Mouse (Mus musculus): ENCODE measurements around the gene Pde1a. TPM values are rescaled to one million over a fixed set of nuclear protein-coding genes. Genes with fewer than 3 reads are reported as not detected.
"Not testable (repeated sequence)": the region's sequence is repeated elsewhere in the genome, so short reads cannot be mapped to it uniquely, and the experiment has no call there.

The Pde1a gene
- total and polyA plus RNA-seq, 3 experiments = 2.3 to 18.8 (median 10.3) TPM

- DNase-seq = no peak
Measured at GRCm38 (mm10) chr2:79961421-79961820, 167.8 kb downstream of the Pde1a start.

DNA sequence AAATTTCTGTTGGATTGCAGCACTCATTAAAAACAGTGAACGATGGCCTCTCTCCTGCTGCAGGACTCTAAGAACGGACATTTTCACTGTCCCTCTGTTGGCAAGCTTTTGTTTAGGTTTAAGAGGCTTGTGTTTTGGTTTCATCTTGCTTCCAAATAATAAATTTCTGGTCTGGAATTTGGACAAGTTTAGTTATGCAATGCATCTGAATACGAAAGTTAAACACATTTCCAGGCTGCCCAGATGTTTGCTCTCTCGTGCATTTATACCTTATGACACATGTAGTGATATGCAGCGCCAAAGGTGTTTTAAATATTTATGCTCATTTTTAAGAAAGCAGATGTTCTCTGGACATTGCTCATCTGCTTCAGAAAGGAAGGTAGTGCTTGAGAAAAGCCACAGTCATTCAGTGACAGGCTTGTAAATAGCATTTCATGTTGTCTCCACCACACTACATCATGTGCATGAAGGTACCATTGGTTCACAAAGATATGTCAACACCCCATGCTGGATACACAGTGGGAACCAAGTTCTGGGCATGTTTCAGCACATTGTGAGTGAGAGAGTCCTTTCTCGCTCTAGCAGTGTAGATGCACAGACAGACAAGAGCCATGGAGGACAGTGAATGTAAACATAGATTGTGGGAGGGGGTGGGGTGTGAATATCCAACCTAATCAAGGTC is 171.5 kb downstream of the Pde1a start:
- no peak for DNase-seq

DNA sequence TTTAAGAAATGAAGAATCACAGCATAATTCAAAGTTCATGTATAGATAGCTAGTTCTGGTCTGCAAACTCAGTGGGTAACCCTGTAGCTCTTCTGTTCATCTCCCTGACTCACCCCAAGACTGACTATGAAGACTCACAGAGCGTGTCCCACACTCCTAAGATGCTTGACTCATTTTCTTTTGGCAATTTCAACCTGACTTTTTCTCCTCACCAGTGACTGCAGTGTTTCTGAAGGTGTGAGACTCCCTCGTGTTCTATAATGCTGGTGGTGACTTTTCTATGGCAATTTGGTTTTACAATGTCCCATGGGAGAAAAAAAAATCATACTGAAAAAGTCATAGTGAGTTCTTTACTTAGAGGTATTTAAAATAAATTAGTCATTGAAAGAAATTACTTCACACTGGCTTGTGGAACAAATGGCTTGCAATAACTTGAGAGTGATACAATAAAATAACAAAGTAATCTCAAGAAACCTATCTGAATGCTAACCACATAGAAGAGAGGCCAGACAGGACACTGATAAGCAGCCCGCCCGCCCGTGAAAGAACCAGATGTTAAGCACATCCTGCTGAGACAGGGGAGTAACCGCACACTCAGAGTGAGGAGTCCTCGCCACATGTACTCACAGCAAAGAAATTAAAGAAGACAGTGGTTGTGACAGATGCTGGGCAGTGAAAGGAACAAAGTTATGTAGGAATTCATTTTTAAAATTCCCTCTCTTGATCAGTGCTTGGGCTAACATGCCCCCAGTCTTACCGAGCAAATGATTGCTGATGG is 183.2 kb downstream of the Pde1a start:
- DNase-seq = no peak

- DNase-seq = no peak
Measured at GRCm38 (mm10) chr2:79934660-79935059, 194.6 kb downstream of the Pde1a start.

DNA sequence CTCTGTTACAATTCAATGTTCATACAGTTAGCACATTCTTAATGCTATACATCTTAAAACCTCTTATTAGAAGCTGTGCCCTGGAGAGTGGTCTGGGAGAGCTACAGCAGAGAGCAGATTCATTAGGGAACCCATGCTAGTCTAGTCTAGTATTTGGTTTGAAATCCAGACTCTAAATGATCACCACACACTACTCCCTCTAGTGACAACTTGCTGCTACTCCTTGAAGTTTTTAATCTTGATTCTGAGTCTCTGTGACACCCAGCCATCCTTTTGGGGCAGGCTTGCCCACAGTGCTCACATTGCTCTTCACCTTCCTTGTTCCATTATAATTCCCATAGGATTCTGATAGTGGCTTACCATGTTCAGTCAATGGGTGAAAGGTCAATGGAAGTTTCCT is 206.9 kb downstream of the Pde1a start:
- DNase-seq = no peak

- DNase-seq = no peak
Measured at GRCm38 (mm10) chr2:79921375-79921774, 207.9 kb downstream of the Pde1a start.

DNA sequence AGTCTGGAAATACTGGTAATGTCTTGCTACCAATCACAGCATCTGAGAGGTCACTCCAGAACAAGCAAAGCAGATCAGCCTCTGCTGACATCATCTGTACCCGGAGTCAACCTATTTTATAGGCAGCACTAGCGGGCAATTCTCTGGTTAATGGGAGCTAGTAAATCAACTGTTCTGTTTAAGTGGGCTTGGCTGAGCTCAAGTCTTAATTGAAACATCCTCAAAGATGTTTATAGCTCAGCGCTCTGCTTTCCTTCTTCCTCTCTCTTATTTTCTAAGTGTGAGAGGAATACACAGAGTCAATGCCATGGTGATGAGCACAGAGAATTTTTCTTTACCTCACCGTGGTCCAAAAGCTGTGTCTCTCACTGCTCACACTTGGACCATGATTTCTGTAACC is 208.8 kb downstream of the Pde1a start:
- DNase-seq = no peak

DNA sequence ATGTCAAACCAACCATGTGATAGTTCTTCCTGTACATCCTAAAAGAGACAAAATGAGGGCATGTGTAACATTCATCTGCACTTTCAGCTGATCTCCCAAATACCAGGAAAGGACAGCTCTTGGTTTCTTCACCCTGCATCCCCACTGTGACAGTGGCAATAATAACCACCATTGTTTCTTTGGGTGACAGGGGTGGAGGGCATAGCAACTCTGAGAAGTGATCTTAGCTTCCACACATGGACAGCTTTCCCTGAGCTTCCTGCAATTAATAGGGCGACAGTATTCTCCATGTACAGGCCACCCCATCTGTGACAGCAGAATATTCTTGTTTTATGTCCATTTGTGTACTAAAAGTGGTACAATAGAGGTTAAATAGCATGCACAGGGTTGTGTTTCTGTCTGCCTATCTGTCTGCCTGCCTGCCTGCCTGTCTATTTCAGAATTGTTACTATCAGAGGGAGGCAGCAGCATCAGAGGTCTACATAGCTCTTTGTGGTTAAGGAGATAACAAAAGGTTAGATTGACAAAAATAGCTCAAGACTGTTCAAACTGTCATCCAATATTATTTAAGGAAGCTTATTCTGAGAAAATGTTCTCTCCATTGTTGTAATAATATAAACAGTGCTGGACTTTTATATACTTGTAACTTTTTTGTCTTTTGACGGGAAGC is 227.3 kb downstream of the Pde1a start:
- no peak for DNase-seq

DNA sequence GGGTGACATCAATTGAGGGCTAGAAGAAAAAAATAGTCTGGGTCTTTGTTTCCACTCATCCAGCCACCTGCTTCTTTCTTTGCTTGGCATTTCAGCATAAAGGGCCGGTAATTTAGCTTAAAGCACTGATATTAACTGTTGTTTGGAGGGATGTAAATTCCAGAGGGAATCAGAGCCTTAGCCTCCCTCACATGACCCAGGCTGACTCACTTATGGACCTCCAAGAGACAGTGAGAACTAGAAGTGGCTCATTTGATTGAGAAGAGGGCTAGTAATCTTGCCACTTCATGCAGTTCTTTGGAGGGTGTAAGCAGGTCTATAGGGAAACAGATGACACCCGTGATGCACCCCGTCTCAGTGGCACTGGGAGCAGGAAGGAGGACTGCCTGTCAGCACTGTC is 230.7 kb downstream of the Pde1a start:
- no peak for DNase-seq

- DNase-seq = no peak
Measured at GRCm38 (mm10) chr2:79892829-79893228, 236.4 kb downstream of the Pde1a start.

DNA sequence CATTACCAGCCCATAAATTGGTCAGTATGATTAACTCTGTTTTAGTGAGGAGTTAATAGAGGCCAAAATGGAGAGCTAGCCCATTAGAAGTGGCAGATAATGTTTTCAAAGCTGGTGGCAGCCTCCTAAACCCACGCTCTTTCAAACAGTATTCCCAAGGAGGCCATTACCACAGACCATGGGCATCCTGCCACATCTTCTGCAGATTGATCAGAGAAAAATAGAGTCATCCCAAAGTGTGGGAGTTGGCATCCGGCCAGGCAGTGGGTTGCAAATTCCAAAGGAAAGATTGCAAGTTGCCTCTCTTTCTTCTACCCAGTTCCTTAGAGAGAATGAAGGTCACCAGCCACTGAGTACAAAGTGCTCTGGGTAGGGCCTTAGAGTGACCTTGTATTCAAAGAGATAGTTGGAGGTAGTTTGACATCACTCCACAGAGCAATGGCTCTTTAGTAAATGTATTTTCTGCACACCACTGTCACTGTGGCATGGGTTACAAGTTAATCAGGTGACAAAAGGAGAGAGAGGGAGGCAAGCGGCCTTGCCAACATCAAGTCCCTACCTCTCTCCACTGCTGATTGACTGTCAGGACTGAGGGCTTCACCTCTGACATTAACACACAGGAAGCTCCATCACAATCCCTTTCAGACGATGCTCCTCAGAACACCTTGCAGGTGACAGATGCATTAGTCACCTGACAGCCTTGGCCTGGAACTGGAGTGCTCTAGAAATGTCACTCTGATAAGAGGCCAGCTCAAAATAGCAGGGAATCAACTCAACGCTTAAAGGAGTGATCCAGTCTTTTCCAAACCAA is 237.3 kb downstream of the Pde1a start:
- DNase-seq = peak; percentile 79

DNA sequence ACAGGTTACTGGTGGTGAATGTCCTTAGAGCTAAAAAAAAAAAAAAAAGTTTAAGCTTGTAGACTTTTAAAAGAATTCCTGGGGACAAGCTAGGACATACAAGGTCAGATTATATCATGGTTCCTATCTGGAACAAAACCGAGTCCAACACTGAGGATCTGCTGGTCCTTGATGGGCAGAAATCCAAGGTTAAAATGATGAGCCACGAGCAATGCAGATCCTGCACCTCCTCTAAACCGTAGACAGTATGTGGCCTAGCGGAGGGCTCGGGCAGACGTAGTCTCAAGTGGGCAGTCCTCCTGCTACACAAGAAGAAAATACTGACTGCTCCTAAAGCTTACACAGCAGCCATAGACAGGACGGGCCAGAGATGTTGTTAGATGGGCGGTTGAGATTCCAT is 238.5 kb downstream of the Pde1a start:
- peak; percentile 68 for DNase-seq

DNA sequence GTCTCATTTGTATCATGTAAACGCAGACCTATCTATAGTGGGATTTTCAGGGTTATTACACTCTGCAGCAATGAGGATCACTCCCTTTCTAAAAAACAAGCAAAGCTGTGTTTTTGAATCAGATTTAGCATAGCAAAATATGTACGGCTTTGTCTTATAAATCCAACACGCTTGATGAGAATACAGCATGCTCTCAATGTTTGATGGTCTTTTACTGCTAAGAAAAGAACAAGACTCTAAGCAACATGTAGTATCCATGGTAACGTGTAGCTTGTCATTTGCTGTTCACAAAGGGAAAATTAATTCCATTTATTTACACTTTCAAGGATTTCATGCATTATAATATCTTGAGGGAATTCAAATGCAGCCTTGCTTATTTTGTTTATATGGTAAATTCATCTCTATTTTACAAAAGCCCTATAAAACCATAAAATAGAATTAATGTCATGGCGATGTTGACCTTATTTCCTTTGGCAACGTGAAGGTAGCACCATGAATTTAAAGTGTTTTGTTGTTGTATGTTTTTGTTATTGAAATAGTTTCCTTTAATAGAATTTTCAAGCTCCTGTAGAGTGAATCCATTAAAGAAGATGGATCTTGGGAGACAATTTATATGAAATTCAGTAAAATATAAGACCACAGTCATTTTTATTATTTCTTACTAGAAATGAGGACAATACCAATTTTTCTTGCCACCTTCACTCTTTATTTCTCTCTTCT is 245.5 kb downstream of the Pde1a start:
- DNase-seq = no peak

DNA sequence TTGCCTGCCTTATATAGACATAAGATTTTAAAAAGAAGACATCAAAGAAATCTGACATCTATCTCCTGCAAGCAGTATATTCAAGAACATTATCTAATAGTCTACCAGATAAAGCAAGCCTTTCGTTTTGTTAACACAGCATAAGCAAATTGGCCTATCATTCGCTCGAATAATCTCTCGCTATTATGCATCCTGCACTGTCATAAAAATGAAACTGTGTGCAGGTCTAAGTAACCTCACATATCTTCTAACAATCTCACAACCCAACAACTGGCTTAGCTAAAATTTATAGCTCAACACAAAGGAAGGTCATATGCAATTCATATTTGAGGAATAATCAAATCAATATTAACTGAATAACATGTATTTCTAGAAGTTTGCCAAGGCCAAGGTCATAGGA is 246.0 kb downstream of the Pde1a start:
- DNase-seq = no peak

GRCm38 (mm10) chr2:79865275-79865999 is 263.8 kb downstream of the Pde1a start:
- peak; percentile 7 for DNase-seq

DNA sequence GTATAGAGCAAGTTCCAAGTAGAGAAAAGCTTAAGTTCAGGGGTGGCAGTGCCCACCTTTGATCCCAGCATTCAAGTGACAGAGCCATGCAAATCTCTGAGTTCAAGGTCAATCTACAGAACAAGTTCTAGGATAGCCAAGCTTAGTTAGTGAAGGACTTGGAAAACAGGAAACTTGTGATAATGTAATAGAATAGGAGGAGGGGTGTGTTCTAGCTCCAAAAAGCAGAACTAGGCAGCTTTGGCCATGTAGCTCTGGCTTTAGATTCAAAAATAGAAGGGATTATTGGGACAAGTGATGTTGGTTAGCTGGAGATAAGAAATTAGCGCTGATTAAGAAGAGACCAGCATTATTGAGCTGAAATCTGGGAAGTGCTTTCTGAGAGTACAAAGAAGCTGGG is 272.4 kb downstream of the Pde1a start:
- no peak for DNase-seq

DNA sequence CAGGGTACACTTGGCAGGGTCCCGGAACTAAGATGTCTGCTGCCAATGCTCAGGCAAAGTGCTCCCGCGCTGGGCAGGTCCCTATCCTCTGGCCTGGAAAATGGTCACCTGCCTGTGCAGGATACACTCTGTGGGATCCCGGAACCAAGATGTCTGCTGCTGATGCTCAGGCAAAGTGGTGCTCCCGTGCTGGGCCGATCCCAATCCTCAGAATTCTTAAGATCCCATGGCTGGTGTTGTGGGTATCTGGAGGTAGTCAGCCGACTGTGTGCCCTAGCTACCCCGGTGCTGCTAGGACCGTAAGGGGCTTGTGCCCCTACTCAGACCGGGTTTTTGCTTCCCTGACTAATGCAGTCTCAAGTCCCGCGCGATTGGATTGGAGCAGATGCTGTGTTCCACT is 281.9 kb downstream of the Pde1a start:
- DNase-seq = not testable (repeated sequence)

DNA sequence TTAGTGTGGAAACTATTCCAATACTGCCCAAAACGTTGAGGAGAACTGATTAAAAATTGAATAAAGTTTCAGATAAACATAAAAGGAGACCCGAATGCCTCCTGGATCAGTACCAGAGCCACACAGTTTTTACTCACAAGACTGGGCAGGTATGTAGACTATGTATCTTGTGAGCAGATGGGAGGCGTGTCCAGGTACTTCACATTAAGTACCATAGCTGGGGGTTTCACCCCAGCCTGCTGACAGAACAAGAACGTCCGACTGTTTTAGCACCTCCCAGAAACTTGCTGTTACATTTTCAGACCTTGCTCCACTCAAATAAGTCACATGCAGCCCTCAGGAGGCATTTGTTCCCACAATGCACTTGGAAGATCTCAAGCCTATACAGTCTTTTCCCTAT is 289.7 kb downstream of the Pde1a start:
- DNase-seq = no peak

DNA sequence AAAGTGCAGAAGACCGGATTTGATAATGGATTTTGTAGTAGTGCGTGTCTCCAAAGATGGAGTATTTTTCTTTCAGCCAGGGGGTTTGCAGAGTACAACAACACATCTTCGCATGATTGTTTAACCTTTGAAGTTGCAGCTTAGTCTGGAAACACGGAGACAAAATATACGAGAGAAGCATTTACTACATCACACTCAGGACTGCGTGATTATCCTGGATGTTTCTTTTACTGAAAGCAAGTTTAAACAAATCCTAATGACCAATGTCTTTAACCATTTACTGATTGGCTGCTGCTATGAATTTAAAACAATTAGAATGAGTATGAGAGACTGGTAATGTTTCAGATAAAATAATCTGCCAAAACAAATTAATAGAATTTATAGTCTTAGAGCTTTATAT is 290.2 kb downstream of the Pde1a start:
- DNase-seq = no peak

GRCm38 (mm10) chr2:79825853-79826252 is 303.4 kb downstream of the Pde1a start:
- DNase-seq = no peak

GRCm38 (mm10) chr2:79819543-79819942 is 309.7 kb downstream of the Pde1a start:
- no peak for DNase-seq
